Comparison of ENCODE assay signal across 20 mouse cellular contexts in genomic region chr9:86435510-86435909, GRCm38 (mm10). TPM values are rescaled to one million over a fixed set of nuclear protein-coding genes. Genes with fewer than 3 reads are reported as not detected.
DNase-seq lines count a peak whose midpoint lies in the region; ATAC-seq and TF ChIP-seq lines count a peak whose summit lies in the region.
"Had no signal": no experiment of that assay in that cellular context is flagged by ENCODE, and none has a peak within 500 bp of the region (broad histone marks: within the 10 kb centered on the region; RNA-seq: fewer than 3 reads in every experiment).

No protein-coding gene starts in this region.

- in situ Hi-C loops in Patski (cut with MboI; ENCODE audit: low pct_unique_long_range_greater_than_20kb): no loop called here

- H3K27me3 ChIP-seq in lung, embryonic 14.5 days (ENCODE audit: insufficient read depth, low read length): no peaks in the 10 kb centered on the region
- no peaks in the 10 kb centered on the region for H3K27me3 ChIP-seq in Patski
- H3K27me3 ChIP-seq: embryonic facial prominence, embryonic 13.5 days; embryonic facial prominence, embryonic 15.5 days; forebrain, embryonic 13.5 days had no signal

- H3K4me2 ChIP-seq in lung, embryonic 14.5 days: no peak overlapping the region
- H3K4me2 ChIP-seq: embryonic facial prominence, embryonic 13.5 days; embryonic facial prominence, embryonic 15.5 days; forebrain, embryonic 13.5 days had no signal

- H3K9ac ChIP-seq in lung, embryonic 14.5 days: no peak overlapping the region
- H3K9ac ChIP-seq: embryonic facial prominence, embryonic 13.5 days; embryonic facial prominence, embryonic 15.5 days; forebrain, embryonic 13.5 days had no signal

- H3K4me3 ChIP-seq in lung, embryonic 14.5 days (ENCODE audit: low read depth, low read length): no peak overlapping the region
- H3K4me3 ChIP-seq: embryonic facial prominence, embryonic 13.5 days; embryonic facial prominence, embryonic 15.5 days; forebrain, embryonic 13.5 days had no signal

- DNase-seq in lung, embryonic 14.5 days: no peak
- DNase-seq in lung, postnatal 36 days: no peak
- DNase-seq in Patski (ENCODE audit: low read depth, low spot score): no peak
- DNase-seq in telencephalon, adult 2 months (ENCODE audit: low read depth, low spot score): peak; percentile 23
- DNase-seq in c-Kit-positive CD71-positive TER-119-positive erythroid progenitor cells, embryonic 14.5 days (ENCODE audit: low spot score): no peak
- DNase-seq in urinary bladder, postnatal 4 days (ENCODE audit: low spot score in 2 of 2): no peak
- DNase-seq: adrenal gland, adult 2 months; adrenal gland, postnatal 10 days; adrenal gland, postnatal 25 days; cerebellum, adult 11 months; cerebellum, adult 18-20 months; cerebellum, adult 8-10 months; cerebellum, adult 9-11 months; cerebellum, postnatal 14 days; cerebellum, postnatal 36 days; embryo, embryonic 11 days had no signal

- TF ChIP-seq CTCF in lung, embryonic 14.5 days (IDR thresholded peaks at IDR 0.05; ENCODE audit: low read depth): no peak
- TF ChIP-seq CTCF in Patski (IDR thresholded peaks at IDR 0.05): no peak

- H3K27ac ChIP-seq in lung, embryonic 14.5 days (ENCODE audit: low read depth): no peak overlapping the region
- H3K27ac ChIP-seq: embryonic facial prominence, embryonic 13.5 days; embryonic facial prominence, embryonic 15.5 days; forebrain, embryonic 13.5 days had no signal

- H3K9me3 ChIP-seq in lung, embryonic 14.5 days (ENCODE audit: low read depth, low read length): no peaks in the 10 kb centered on the region
- H3K9me3 ChIP-seq: embryonic facial prominence, embryonic 13.5 days; embryonic facial prominence, embryonic 15.5 days; forebrain, embryonic 13.5 days had no signal

- peak; percentile 41 for ATAC-seq in lung, embryonic 14.5 days (ENCODE audit: insufficient read depth)
- peak; percentile 8 for ATAC-seq in Patski
- ATAC-seq: forebrain, embryonic 13.5 days; forebrain, embryonic 16.5 days had no signal

- POLR2A ChIA-PET in Patski (lab: Charles Lee): no interaction called here

- no peaks in the 10 kb centered on the region for H3K36me3 ChIP-seq in lung, embryonic 14.5 days (ENCODE audit: insufficient read depth)
- H3K36me3 ChIP-seq: embryonic facial prominence, embryonic 13.5 days; embryonic facial prominence, embryonic 15.5 days had no signal

- WGBS in lung, embryonic 14.5 days: 72% methylated on average over 3 of the region's 3 CpGs

- H3K4me1 ChIP-seq in lung, embryonic 14.5 days (ENCODE audit: insufficient read depth): no peaks in the 10 kb centered on the region
- H3K4me1 ChIP-seq: embryonic facial prominence, embryonic 15.5 days; forebrain, embryonic 13.5 days had no signal

- CTCF ChIA-PET in Patski (lab: Charles Lee): interaction anchor here (2.1 to 2.2 kb wide), 2 partner anchors 14 to 16 kb away, joined by 7 to 8 read pairs; no protein-coding TSS in a partner anchor

RNA-seq across cellular contexts. Expression of gene Ube2cbp, which starts 29.2 kb away (rescaled TPM):
- 6.1 and 7.2 TPM in 2 replicates for polyA plus RNA-seq in lung, embryonic 14.5 days (2014; fragmentation: Nextera tagmentation; extraction: Ambion mirVana)
- polyA plus RNA-seq in Patski (2021): 5.3 TPM

RNA-seq across cellular contexts. Expression of gene Dop1a, which starts 31.4 kb away (rescaled TPM):
- polyA plus RNA-seq in lung, embryonic 14.5 days (2014; fragmentation: Nextera tagmentation; extraction: Ambion mirVana): 15.5 and 19.3 TPM in 2 replicates
- polyA plus RNA-seq in Patski (2021): 21.7 TPM
